Mouse (Mus musculus) bone marrow, adult 2 months (tissue): ENCODE data around the gene Plau. TPM values are rescaled to one million over a fixed set of nuclear protein-coding genes. Genes with fewer than 3 reads are reported as not detected.

Experiments
- H3K27ac ChIP-seq: fragments of 200-500 bp; 2 replicates; pipeline ENCODE4 v1.5.1; 2012; ENCODE audit warnings: low read depth, mild to moderate bottlenecking, control low read depth, inconsistent platforms, low read length; ENCODE audit not compliant: control insufficient read depth, poor library complexity, insufficient read depth
- H3K4me1 ChIP-seq: fragments of 200-500 bp; 2 replicates; pipeline ENCODE4 v1.6.1; 2011; ENCODE audit warnings: low read length; ENCODE audit not compliant: control insufficient read depth, insufficient read depth
- H3K4me3 ChIP-seq: fragments of 200-500 bp; replicated peaks from 2 replicates; pipeline ENCODE3; 2011; ENCODE audit warnings: mild to moderate bottlenecking, low read depth, low read length, control low read depth; ENCODE audit not compliant: control insufficient read depth
- CTCF ChIP-seq: fragments of 200-500 bp; IDR thresholded peaks from 2 replicates; pipeline ENCODE4 v1.5.1; 2011; ENCODE audit warnings: low read length, control low read depth; ENCODE audit not compliant: control insufficient read depth, insufficient read depth
- POLR2A ChIP-seq: fragments of 200-500 bp; IDR thresholded peaks from 2 replicates; pipeline ENCODE4 v1.6.1; 2011; ENCODE audit warnings: low read depth, mild to moderate bottlenecking, control low read depth, low read length, borderline replicate concordance; ENCODE audit not compliant: control insufficient read depth
- WGBS: fragments of 180-500 bp; shearing (Covaris S2); methylation state at CpG from one replicate; pipeline ENCODE4 v1.1.7; 2018; 5-methylcytosine and 5-hydroxymethylcytosine counted together
- polyA plus RNA-seq: library from polyadenylated mRNA; stranded (reverse); fragments of >200 nt; gene quantifications from 2 replicates; pipeline ENCODE4 v1.2.4, GENCODE M21; 2011; ENCODE audit warnings: low replicate concordance; ENCODE audit not compliant: missing spikeins, insufficient read depth, insufficient read length

Gene Plau
- 1.8 and 6.9 TPM in 2 replicates for polyA plus RNA-seq

DNA sequence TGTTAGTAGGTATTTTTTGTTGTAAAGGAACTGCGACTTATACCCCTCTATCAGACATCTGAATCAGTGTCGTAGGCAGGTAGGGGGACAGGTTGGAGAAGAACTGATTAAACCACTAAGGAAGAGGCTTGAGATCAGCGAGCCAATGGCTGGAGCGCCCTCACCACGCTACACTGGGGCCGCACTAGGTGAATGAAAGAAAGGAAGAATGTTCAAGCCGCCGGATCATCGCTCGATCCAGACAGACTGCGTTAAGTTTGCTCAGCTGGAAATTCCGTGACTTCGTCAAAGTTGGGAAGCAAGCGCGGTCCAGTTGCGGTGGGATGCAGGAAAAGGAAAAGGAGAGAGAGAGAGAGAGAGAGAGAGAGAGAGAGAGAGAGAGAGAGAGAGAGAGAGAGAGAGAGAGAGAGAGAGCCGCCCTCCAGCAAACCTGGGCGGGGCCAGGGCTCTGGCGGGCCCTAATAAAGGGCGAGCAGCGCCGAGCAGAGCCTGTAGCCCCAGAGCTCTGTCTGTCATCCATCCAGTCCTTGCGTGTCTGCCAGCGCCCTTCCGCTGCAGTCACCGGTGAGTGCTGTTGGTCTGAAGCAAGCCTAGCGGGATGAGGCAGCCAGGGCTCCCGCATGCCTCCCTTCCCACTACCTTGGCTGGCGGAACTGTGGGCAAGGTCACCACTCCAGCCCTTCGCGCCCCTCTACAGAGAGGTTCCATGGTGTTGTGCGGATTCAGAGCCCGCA lies at the start of gene Plau:
TSS of gene Plau (plus strand) at position 490 of the 734 bp plus-strand sequence.
- TF ChIP-seq CTCF (no peak), POLR2A (peak; percentile 86; the same call in 1 of the 2 replicates)
- peak within 1 kb of the TSS; percentile 67 for H3K4me3 ChIP-seq
- WGBS, result under 1% methylated on average over 33 of the region's 33 CpGs
- H3K27ac ChIP-seq, result peak within 1 kb of the TSS; percentile 58
- peaks cover 5% of the 10 kb centered on the region; the same call in 1 of the 2 replicates for H3K4me1 ChIP-seq

DNA sequence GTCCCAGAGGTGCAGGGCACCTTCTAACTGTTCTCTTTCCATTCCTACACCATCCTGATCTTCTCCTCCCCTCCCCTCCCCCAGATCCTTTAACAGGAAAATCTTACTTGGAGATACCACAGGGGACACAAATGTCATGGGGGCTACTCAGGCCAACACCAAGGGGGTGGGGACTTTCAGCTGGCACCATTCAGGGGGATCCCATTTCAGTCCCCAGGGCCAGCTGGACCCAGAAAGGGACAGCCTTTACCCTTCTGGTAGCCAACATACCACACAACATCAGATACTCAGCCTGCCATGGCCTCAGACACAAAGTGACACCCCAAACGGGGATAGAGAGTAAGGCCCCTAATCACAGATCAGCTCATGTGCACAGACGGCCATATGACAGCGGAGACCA lies 48.3 kb upstream of the Plau start:
- Histone ChIP-seq H3K4me1 (peaks cover 17% of the 10 kb centered on the region), H3K4me3 (no peak overlapping the region), H3K27ac (no peak overlapping the region)
- no peak for TF ChIP-seq POLR2A
- no peak for TF ChIP-seq CTCF
- WGBS, result 80% methylated on average over 3 of the region's 3 CpGs

DNA sequence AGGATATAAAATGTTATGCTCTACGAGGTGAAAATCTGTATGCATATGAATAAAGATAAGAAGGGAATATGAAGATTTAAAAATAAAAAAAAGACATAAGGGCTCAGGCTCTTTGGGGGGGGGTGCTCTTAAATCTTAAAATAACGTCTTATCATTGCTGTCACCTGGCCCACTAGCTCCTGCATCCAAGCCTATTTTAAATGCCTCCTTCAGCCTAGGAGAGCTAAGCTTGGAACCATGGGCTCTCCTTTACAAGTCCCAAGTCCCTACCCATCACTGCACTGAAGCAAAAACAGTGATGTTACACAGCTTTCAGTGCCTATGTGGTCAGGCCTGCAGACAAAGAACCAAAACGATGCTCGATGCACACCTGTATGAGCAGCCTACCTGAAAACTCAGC lies 46.9 kb upstream of the Plau start:
- WGBS, result 71% methylated on average over 4 of the region's 4 CpGs
- Histone ChIP-seq H3K4me3 (no peak overlapping the region), H3K27ac (no peak overlapping the region), H3K4me1 (peaks cover 14% of the 10 kb centered on the region)
- TF ChIP-seq POLR2A, result no peak
- TF ChIP-seq CTCF, result no peak

DNA sequence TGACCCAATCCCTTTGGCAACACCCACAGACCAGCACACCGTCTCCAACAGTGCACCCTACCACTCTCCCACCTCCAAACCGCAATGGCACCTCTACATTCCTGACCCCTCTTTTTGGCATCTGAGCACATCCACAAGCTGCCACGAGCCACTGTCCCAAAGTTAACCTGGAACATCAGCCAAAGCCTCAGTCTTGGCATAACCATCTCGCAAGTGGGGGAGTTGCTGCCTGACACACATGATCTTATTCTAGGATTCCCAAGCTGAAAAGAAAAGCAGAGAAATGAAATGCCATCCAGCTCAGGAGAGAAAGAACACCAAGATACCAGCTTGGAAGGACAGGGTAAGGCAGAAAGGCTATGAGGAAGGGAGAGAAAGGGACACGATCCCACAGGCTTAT lies 46.0 kb upstream of the Plau start:
- peaks cover 11% of the 10 kb centered on the region for H3K4me1 ChIP-seq
- 89% methylated on average over 5 of the region's 5 CpGs for WGBS

DNA sequence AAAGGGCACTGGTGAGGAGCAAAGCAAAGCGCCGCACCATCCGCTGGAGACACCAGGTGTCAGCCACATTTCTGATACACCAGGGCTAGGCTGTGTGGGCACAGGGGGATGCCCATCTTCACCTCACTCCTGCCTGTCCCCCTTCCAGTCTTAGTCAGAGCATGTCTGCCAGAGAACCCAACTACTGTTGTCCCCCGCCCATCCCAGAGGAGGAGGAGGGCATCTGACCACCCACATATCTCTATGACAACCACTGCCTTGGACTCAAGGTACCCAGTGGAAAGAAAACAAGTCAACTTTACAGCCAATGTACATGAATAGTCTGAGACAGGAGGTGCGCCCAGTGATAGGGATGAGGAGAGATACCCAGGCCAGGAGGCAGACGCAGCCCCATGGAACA lies 45.5 kb upstream of the Plau start:
- 93% methylated on average over 6 of the region's 6 CpGs for whole genome bisulfite sequencing
- H3K4me1 ChIP-seq, result peaks cover 13% of the 10 kb centered on the region

More for the DNA sequence above, 46.0 kb upstream of the Plau start:
- H3K27ac ChIP-seq, result no peak overlapping the region
- TF ChIP-seq POLR2A (no peak), CTCF (no peak)
- no peak overlapping the region for H3K4me3 ChIP-seq

DNA sequence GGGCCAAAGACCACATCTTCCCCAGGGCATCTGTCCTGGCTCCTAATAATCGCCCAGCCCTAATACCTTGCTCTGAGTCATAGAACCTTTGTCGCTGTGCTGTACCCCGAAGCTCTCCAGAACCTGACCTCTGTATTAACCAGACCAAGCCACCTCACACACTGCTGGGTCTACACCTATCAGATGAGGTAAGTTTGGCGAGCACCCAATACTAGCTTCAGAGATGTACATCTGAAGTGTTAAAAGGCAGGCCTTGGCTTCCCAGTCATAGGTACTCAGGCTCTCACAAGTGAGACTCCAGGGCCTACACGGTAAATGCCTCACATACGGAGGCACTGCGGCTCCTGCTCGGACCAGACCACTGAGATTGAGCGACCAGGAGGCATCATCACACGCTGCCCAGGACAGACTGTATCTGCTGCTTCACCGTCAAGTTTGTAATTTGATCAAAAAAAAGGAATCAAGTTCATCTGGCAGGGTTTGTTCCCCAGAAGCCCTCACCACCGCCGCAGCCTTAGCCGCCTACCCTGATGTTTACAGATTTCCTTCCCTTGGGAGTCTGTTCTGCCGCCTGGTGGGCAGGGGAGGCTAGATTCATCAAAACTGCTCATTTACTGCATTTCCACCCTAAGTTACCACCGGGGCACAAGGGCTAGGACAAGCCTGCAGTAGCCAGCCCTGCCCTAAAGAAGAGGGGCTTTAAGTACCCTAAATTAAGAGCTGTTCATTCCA lies 44.8 kb upstream of the Plau start:
- H3K4me1 ChIP-seq, result peaks cover 6% of the 10 kb centered on the region
- no peak overlapping the region for H3K4me3 ChIP-seq
- H3K27ac ChIP-seq, result no peak overlapping the region
- 69% methylated on average over 16 of the region's 16 CpGs for WGBS
- TF ChIP-seq POLR2A (no peak), CTCF (no peak; the same call in 1 of the 2 replicates)

More for the DNA sequence above, 45.5 kb upstream of the Plau start:
- TF ChIP-seq POLR2A (no peak), CTCF (no peak)
- Histone ChIP-seq H3K27ac (no peak overlapping the region), H3K4me3 (no peak overlapping the region)

DNA sequence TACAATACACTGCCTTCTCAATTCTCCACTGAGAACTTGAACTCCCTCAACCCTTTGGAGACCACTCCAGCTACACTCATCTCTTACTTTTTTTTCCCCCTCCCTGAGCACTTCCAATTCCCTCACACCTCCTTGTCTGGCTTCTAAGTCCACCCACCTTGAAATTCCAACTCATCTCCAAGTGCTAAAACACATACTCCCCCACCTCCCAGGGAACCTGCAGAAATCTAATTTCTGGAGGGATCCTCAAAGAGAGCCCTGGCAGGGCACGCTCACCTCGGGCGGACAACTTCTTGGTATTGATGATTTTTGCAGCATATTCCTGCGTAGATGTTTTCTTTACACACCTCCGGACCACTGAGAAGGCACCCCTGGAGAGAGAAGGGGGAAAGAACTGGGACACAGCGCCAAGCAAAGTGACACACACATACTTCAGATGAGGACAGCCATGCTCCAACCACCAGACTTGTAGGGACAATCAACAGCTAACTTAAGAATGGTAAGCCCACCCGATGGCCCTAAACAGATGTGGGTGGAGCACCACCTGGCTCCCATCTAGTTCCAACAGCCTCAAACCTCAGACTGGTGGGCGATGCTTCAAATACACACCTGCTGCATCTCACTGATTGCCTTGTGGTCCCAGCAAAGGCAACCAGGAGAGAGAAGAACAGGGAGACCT lies 44.1 kb upstream of the Plau start:
- TF ChIP-seq CTCF (no peak), POLR2A (no peak)
- 65% methylated on average over 8 of the region's 8 CpGs for WGBS
- Histone ChIP-seq H3K4me3 (peak overlapping the region; percentile 29), H3K27ac (no peak overlapping the region), H3K4me1 (peaks cover 6% of the 10 kb centered on the region)
